Mouse (Mus musculus): ENCODE measurements around the gene Trim59. TPM values are rescaled to one million over a fixed set of nuclear protein-coding genes. Genes with fewer than 3 reads are reported as not detected.

Gene Trim59
- 0.62 and 1.9 TPM in 2 replicates for polyA plus RNA-seq (2012; rRNA removed)

DNA sequence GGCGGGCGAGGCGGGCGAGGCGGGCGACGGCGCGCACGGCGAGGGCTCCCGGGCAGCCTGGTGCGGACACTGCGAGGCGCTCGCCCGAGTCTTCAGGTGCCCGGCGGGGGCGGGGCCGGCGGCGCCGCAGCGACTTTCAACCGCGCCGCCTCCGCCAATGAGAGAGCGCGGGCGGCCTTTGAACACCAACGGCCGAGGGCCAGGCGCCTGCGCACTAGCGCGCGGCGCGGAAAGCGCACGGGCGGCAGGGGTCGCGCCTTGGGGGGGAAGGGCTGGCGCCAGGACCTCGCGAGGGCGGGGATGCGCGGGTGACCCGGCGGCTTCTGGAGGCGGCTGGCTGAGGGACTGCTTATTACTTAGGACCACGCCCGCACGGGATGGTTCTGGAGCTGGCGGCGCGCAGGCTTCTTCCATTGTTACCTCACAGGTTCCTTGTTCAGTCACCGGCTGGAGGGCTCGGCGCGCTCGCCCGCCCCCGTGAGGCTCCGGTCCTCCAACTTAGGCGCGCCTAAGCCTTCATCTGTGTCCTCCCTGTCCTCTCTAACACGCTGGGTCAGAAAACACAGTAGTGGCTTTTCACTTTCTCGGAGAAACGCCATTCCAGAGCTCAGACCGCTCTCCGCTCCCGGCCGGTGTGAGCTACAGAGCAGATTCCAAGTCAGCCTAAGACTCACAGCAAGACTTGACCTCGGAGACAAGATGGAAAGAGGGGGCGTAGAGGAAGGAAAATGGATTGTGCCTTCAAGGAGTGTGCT, at the start of gene Trim59:
Gene Trim59, minus strand, starts transcription at position 111 of the 755 bp plus-strand sequence.

DNA sequence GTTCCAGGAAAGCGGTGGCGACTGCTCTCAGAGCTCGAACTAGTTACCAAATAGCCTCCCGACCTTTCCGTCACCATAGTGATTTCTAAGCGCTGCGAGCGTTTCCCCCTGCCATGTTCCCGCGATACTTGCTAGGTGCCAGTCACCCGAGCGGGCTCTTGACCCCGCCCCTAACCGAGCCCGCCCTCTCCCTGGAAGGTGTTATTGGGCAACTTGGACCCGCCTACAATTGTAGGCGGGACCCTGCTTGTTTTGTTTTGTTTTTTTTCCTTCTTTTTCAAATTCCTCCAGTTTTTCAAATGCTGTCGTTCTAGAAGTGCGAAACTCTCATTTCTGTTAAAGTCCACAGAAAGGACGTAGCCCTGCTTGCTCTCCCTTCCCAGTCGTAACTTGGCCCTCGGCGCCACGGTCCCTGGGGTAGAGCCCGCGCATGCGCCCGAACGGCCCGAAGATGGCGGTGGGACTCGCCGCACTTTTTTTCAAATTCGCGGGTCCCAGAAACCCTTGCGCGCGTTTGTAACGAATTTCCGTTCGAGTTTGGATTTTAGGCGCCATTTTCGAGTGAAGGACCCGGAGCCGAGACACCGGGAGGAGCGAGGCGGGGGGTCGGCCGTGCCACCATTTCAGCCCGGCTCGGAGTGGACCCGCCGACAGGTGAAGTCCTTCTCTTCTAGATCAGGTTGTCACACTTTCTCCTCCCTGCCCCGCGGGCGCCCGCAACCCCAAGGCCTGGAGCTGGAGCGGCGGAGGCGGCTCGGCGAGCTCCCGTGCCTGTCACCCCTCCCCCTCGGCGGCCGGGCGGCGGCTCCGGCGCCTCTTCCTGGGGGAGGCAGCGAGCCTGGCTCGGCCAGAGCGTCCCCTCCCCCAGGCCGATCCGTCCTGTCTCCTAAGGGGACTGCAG, 39.9 kb downstream of the Trim59 start, which contains the start of the genes Ift80 and Smc4:
Gene Ift80, minus strand, starts transcription at position 134 of the 901 bp plus-strand sequence.
Gene Smc4, plus strand, starts transcription at position 302 of the 901 bp plus-strand sequence.

Other genes with a start within 250 kb of the Trim59 start
- 0.53 and 1.1 TPM in 2 replicates for gene 1110032F04Rik, start 175.2 kb downstream of the Trim59 start, polyA plus RNA-seq (2012; rRNA removed)
- 0.90 and 1.1 TPM in 2 replicates for gene Ift80, start 40.2 kb downstream of the Trim59 start, polyA plus RNA-seq (2012; rRNA removed)
- gene Smc4, start 40.0 kb downstream of the Trim59 start, polyA plus RNA-seq (2012; rRNA removed), result 4.4 and 7.7 TPM in 2 replicates
- 5.6 and 6.5 TPM in 2 replicates for gene Kpna4, start 82.4 kb upstream of the Trim59 start, polyA plus RNA-seq (2012; rRNA removed)
- 0.83 and 1.3 TPM in 2 replicates for gene Arl14, start 177.7 kb upstream of the Trim59 start, polyA plus RNA-seq (2012; rRNA removed)

All from colon, adult 2 months (tissue).